Mouse (Mus musculus): ENCODE measurements around the gene Eri3.

GRCm38 (mm10) chr4:117645031-117645435, 94.9 kb downstream of the Eri3 start:
- TF ChIP-seq SRF (IDR thresholded peaks at IDR 0.05; ENCODE audit: control insufficient read depth, insufficient read length, low read depth) (no peak), POLR2A (IDR thresholded peaks at IDR 0.05; ENCODE audit: insufficient read length, low read depth) (no peak), MYOD1 (IDR thresholded peaks at IDR 0.05; ENCODE audit: control insufficient read depth in 1 of 3, insufficient read length in 2 of 3, low read depth in 2 of 3) (no peak), MYOG (IDR thresholded peaks at IDR 0.05; ENCODE audit: control insufficient read depth in 1 of 3, insufficient read depth in 1 of 3, insufficient read length in 2 of 3, low read depth in 2 of 3) (no peak), E2F4 (IDR thresholded peaks at IDR 0.05; ENCODE audit: insufficient read depth) (no peak), USF1 (IDR thresholded peaks at IDR 0.05; ENCODE audit: low read depth) (no peak), CEBPB (IDR thresholded peaks at IDR 0.05; ENCODE audit: insufficient read depth, poor library complexity, severe bottlenecking) (no peak), POLR2AphosphoS2 (IDR thresholded peaks at IDR 0.05; ENCODE audit: insufficient read length, low read depth) (no peak), TCF12 (IDR thresholded peaks at IDR 0.05; ENCODE audit: insufficient read depth, poor library complexity, severe bottlenecking) (no peak), REST (IDR thresholded peaks at IDR 0.05; ENCODE audit: insufficient read depth, insufficient read length) (no peak)

Data from myocyte (in vitro differentiated cells).